Mouse (Mus musculus): ENCODE data around the gene B3galt1.

B3galt1 gene

GRCm38 (mm10) chr2:67730771-67731170 lies 165.1 kb downstream of the B3galt1 start:
- no peak for DNase-seq (ENCODE audit: low spot score in 2 of 2)

- DNase-seq (ENCODE audit: low spot score in 2 of 2): no peak
Measured at GRCm38 (mm10) chr2:67751585-67751984, 185.9 kb downstream of the B3galt1 start.

- peak; percentile 25 to 34 for DNase-seq (ENCODE audit: low spot score in 2 of 2)
Measured at GRCm38 (mm10) chr2:67756507-67756906, 190.8 kb downstream of the B3galt1 start.

GRCm38 (mm10) chr2:67787536-67787935 lies 221.9 kb downstream of the B3galt1 start:
- DNase-seq (ENCODE audit: low spot score in 2 of 2): no peak

GRCm38 (mm10) chr2:67797561-67797960 lies 231.9 kb downstream of the B3galt1 start:
- DNase-seq (ENCODE audit: low spot score in 2 of 2): no peak

GRCm38 (mm10) chr2:67799981-67800380 lies 234.3 kb downstream of the B3galt1 start:
- no peak for DNase-seq (ENCODE audit: low spot score in 2 of 2)

GRCm38 (mm10) chr2:67816149-67816548 lies 250.5 kb downstream of the B3galt1 start:
- DNase-seq (ENCODE audit: low spot score in 2 of 2): no peak

GRCm38 (mm10) chr2:67818014-67818413 lies 252.3 kb downstream of the B3galt1 start:
- no peak for DNase-seq (ENCODE audit: low spot score in 2 of 2)

- DNase-seq (ENCODE audit: low spot score in 2 of 2): no peak
Measured at GRCm38 (mm10) chr2:67822360-67822759, 256.7 kb downstream of the B3galt1 start.

- DNase-seq (ENCODE audit: low spot score in 2 of 2): no peak
Measured at GRCm38 (mm10) chr2:67827697-67828096, 262.0 kb downstream of the B3galt1 start.

GRCm38 (mm10) chr2:67829055-67829915 lies 263.6 kb downstream of the B3galt1 start:
- DNase-seq (ENCODE audit: low spot score in 2 of 2): no peak

- DNase-seq (ENCODE audit: low spot score in 2 of 2): peak in 1 of 2 experiments; percentile 24
Measured at GRCm38 (mm10) chr2:67847806-67848205, 282.1 kb downstream of the B3galt1 start.

GRCm38 (mm10) chr2:67850725-67851124 lies 285.1 kb downstream of the B3galt1 start:
- no peak for DNase-seq (ENCODE audit: low spot score in 2 of 2)

GRCm38 (mm10) chr2:67858340-67858739 lies 292.7 kb downstream of the B3galt1 start:
- no peak for DNase-seq (ENCODE audit: low spot score in 2 of 2)

GRCm38 (mm10) chr2:67859004-67859403 lies 293.3 kb downstream of the B3galt1 start:
- DNase-seq (ENCODE audit: low spot score in 2 of 2): no peak

GRCm38 (mm10) chr2:67873368-67873767 lies 307.7 kb downstream of the B3galt1 start:
- no peak for DNase-seq (ENCODE audit: low spot score in 2 of 2)

- no peak for DNase-seq (ENCODE audit: low spot score in 2 of 2)
Measured at GRCm38 (mm10) chr2:67879836-67880235, 314.2 kb downstream of the B3galt1 start.

GRCm38 (mm10) chr2:67881713-67882281 lies 316.1 kb downstream of the B3galt1 start:
- DNase-seq (ENCODE audit: low spot score in 2 of 2): no peak

GRCm38 (mm10) chr2:67897956-67898689 lies 332.5 kb downstream of the B3galt1 start:
- DNase-seq (ENCODE audit: low spot score in 2 of 2): peak in 1 of 2 experiments; percentile 37

GRCm38 (mm10) chr2:67901574-67901973 lies 335.9 kb downstream of the B3galt1 start:
- peak; percentile 29 to 45 for DNase-seq (ENCODE audit: low spot score in 2 of 2)

GRCm38 (mm10) chr2:67902651-67903292 lies 337.1 kb downstream of the B3galt1 start:
- DNase-seq (ENCODE audit: low spot score in 2 of 2): no peak

- no peak for DNase-seq (ENCODE audit: low spot score in 2 of 2)
Measured at GRCm38 (mm10) chr2:67903769-67904168, 338.1 kb downstream of the B3galt1 start.

All from right cerebral cortex, postnatal 10 days (tissue).